Mouse (Mus musculus): ENCODE results near the gene Phkg1.
"Not testable (repeated sequence)": the region's sequence is repeated elsewhere in the genome, so short reads cannot be mapped to it uniquely, and the experiment has no call there.

Phkg1 gene

DNA sequence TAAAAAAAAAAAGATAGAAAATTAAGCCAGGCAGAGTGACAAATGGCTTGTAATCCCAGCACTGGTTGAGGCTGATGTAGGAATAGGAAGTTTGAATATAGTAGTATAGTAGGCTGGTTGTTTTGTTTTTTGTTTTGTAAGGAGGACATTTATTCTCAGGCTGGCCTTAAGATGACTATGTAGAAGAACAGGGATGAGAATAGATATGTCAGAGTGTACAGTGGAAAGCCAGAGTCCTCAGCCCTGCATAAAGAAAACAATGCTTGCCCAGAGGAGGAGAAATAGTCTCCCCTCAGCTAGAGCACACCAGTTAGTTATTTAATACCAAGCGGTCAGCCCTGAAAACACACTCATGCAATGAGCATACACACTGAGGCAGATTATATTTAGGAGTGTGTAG, at the start of gene Phkg1:
Phkg1 (minus strand) TSS at position 101 of the 400 bp plus-strand sequence.
- DNase-seq = no peak

DNA sequence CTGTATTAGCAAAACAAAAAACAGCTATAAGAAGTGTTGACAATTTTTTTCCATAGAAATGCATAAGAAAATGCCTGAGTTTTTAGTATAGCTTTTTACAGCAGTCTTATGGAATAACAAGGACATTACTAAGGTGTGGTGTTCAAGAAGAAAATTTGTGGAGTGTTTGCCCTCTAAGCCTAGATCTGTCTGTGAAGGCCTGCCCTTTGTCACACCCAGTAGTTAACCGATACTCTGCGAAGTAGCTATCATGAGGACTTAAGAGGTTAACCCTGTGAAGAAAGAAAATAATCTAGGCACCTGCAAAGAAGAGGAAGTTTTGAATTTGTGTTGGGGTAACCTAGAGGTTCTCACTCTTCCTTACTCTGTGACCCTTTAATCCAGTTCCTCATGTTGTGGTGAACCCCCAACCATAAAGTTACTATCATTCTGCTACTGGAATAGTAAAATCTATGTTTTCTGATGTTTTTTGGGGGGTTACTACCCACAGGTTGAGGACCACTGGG, 49.2 kb upstream of the Phkg1 start:
- DNase-seq = no peak

DNA sequence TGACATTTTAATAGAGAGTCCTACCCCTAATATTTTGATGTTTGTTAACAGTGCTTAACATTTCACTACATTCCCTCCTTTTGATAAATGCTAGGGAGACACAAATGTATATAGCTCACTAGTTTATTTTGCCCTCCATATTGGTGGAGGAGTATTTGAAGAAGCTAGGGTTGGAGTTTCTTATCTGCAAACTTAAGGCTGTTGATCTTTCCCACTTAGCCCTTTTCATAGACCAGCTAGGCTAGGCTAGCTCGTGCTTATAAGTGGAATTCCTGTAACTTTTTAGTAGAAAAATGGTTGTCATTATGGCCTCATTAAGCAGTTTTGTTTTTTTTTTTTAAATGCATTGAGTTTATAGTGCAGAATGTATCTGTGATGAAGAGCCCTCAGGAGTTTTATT, 45.1 kb upstream of the Phkg1 start:
- DNase-seq = no peak

DNA sequence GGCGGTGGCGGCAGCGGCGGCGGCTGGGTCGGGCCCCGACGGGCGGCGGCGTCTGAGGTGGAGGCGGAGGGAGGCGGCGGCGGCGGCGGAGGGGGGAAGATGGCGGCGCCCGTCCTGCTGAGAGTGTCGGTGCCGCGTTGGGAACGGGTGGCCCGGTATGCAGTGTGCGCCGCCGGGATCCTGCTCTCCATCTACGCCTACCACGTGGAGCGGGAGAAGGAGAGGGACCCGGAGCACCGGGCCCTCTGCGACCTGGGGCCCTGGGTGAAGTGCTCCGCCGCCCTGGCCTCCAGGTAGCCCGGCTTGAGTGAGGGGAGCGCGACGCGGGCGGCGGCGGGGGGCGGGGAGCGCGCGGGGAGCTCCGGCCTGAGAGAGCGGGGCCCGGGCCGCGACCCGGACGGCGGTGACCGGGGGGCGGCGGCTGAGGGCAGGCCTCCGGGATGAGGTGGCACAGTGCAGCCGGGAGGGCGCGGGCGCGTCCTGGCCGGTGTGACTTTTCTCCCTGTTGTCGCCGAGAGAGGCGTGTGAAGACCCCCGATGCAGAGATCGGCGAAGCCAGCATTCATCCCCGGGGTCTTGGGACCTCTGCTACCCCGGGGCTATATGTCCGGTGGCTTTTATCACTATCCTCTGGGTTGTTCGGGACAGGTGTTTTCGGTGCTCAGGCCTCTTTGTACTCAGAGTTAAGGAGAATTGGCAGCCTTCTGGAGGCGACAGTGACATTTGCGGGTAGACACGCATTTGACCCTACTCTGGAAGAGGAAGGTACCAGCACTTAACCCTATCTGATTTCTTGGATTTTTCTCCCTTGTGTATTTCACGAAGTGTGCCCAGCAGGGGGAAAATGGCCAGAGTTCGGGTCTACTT, 44.0 kb upstream of the Phkg1 start:
- DNase-seq = peak; percentile 59

DNA sequence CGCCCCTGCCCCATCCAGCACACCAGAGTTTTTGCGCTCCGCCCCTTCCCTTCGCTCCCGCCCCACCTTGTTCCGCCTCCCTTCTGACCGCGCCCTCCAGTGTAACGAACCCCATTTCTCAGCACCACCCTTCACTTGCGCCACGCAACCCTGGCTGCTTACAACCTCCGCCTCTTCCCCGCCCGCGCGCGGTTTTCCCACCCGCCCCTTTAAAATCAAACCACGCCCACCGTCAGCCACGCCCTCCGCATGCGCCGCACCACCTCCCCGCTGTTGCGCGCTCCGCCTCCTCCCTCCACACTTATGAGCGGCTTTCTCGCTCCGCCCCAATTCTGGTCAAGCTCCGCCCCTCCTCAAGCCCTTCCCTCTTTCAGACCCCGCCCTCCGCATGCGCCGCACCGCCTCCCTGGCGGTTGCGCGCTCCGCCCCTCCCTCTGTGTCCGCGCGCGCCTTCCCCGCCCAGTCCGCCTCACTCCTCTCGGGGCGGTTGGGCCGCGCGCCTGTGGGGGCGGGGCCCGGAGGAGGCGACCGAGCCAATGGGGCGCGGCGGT, 43.2 kb upstream of the Phkg1 start, which contains the start of gene Vkorc1l1:
Vkorc1l1 (plus strand) TSS at position 476 of the 551 bp plus-strand sequence.
- DNase-seq = peak; percentile 99

DNA sequence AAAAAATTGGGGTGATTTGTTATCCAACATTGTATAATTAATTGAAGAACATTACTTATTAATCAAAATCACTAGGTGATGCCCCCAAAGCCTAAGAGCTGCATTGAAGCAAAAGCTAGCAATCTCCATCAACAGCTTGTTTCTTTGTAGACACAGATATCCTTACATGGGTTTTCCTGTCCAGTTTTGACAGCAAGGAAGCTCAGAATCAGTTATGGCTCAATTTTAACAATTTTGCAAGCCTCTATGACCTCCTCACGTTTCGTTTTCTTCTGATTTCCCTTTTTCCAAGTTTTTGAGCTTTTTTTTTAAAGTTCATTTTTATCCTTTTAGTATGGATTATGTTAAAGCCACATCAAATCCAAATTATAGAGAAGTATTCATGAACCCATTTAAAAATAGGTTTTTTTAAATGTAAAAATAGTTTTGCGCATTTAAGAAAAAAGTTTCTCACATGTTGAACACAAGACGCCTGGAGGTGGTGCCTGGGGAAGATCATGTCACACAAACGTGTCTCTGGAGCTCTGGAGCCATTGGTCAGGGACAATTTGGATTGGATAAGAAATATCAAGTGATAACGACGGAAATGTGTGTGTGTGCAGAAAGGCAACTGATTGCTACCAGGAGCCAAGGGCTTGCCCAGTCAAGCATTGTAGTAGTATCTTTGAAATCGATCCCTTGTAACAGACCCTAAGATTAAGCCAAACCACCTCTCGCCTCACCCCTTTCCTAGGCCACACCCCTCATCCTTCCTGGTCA, 42.6 kb upstream of the Phkg1 start:
- no peak for DNase-seq

DNA sequence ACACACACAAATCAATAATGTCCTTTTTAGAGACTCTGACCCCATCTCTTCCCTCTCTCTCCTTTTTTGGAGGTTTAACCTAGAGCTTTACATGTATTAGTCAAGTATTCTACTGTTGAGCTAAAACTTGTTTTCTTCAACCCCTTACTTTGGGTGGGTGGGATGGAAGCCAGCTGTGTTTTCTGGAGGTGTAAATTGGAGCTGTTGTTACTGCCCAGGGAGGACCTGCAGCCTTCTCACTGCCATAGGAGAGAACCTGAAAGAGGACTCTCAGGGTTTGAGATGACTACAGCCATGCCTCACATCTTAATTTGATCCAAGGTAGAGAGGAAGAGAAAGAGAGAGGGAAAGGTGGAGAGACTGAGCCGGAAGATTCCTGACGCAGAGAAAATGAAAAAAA, 41.9 kb upstream of the Phkg1 start:
- DNase-seq = no peak

DNA sequence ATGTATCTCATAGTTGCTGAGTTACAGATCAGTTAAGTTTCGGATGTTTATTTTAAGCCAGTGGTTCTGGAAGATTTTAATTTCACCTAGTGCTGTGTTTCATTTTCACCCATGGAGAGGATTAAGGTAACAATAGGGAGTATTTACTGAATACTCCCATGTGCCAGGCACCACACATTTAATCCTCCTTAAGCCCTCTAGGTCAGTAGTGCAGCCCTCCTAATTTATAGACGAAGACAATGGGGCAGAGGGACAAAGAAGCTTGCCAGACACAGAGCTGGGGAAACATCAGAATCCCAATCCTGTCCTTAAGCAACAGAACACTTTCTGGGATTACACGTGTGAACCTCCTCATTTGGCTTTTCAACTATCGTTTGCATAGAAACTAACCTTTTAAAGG, 38.6 kb upstream of the Phkg1 start:
- no peak for DNase-seq

DNA sequence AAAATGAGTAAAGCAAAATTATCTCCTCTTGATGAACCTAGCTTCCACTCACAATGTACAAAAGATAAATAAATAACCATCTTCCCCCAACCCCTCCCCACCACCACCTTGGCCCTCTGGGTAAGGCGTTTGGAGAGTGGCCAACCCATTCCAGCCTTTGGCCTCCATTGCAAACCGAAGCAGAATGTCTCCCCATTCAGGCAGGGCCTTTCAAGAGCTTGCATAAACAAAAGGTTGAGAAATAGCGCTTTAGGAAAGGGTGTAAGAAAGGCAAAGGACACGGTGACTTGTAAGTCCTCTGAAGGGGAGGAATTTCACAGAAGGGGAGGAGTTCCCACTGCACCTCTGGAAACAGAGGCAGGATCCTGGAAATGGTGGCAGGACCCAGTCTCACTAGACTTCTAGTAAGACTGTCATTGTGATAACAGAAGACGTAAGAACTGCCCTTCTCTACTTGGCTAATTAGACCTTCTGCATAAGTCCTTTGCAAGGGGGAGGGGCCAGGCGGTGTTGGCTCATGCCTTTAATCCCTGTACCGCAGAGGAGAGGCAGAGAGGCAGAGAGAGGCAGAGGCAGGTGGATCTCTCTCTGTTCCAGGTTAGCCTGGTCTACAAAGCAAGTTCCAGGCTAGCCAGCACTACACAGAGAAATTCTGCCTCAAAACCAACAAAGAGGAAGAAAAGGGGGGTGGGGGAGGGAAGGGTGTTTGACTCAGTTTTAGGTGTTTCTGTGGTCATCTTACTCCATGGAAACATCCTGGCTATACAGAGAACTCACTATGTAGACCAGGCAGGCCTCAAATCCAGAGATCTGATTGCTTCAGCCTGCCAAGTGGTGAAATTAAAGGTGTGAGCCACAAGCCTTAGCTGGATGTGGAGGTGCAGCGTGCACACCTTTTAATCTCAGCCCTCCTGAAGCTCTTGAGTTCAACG, 31.8 kb upstream of the Phkg1 start:
- DNase-seq = peak; percentile 71

DNA sequence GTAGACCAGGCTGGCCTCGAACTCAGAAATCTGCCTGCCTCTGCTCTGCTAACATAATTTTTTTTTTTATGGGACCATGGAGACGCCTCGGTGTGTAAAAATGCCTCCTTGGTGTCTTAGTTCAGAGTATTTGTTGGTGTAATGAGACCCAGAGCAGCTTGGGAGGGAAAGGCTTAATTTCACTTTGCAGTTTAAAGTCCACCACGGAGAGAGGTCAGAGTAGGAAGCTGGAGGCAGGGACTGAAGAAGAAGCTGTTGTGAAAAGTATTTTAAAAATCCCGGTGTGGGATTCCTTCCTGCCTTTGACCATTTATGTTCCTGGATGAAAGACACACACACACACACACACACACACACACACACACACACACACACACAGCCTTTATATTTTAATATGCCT, 27.6 kb upstream of the Phkg1 start:
- no peak for DNase-seq

DNA sequence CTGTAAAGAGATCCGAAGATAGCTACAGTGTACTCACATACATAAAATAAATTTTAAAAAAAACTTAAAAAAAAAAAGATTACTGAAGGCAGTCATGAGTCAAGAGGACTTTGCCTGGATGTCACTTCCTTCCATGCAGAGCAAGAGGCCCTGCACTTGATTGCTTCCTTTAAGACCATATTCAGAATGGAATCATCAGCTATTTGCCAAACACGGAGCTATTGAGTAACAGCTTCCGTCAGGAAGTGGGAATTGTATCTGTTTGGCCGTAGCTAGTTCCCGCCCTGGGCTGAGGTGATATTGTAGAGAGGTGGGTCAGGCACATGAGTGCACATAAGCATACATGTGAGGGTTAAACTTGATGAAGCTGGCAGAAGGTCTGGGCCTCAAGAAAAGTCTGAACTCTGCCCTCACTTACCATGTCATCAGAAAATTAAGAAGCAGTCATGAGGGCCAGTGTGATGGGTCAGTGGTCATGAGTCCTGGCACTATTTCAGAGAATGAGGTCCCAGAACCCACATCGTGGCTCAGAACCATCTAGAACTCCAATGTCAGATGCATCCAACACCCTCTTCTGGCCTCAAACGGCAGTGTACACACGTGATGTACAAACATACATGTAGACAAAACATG, 26.6 kb upstream of the Phkg1 start:
- peak; percentile 12 for DNase-seq

DNA sequence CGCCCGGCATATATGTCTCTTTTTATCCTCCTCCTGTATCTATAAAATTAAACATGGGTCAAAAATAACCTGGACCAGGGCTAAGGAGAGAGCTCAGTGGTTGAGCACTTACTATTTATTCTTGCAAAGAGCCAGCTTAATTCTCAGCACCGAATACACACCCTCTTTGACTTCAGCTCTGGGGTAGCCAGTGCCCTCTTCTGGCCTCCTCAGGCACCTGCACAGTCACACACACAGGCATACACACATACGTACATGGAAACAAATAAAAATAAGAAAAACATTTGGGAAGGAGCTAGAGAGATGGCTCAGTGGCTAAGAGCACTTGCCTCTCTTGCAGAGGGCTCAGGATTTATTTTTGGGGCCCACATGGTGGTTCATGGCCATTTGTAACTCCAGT, 23.6 kb upstream of the Phkg1 start:
- no peak for DNase-seq

DNA sequence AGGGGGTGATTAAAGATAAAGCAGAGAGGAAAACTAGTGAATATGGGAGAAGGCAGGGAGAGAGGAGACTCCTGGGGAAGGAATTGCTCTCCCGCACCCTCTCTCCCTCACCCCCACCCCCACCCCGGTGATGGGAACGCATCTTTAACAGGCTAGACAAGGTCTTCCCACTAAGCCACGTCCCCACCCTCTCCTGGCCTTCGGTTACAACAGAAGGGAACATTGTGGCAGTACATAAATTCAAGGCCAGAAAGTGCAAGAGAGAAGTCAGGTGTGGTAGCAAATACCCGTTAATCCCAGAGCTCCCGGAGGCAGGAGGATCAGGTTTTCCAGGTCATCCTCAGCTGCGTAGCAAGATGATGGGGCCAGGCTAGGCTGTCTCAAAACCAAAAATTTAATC, 21.0 kb upstream of the Phkg1 start:
- no peak for DNase-seq

DNA sequence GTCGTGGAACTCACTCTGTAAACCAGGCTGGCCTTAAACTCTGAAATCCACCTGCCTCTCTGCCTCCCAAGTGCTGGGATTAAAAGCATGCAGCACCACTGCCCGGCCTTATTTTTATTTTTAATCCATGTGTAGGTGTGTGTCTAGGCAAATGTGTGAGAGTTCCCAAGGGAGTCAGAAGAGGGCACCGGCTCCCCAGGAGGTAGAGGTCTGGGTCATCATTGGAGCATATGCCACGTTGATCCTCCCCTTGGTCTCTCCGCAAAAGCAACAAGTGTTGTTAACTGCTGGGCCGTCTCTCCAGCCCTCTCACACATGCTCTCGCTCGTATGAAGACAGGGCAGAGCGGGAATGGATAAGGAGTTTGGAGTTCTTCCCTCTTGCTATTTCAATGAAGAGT, 20.4 kb upstream of the Phkg1 start:
- DNase-seq = no peak

DNA sequence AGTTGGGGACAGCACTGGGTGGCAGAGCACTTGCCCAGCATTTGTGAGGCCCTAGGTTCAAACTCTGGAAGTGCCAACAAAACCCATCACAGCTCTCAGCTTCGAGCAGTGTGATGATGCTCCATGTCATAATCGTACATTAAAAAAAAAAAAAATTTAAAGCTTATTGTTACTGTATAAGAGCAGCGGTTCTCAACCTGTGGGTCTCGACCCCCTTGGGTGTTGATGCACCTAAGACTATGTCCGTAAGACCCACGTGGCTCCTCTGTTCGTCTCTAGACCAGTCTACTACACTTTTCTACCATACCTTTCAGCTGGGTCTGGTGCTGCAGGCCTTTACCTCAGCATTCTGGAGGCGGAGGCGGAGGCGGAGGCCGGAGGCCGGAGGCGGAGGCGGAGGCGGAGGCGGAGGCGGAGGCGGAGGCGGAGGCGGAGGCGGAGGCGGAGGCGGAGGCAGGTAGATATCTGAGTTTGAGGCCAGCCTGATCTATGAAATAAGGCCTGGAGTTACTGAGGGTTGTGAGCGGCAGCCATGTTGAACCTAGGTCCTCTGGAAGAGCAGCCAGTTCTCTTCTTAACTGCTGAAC, 19.8 kb upstream of the Phkg1 start:
- no peak for DNase-seq

DNA sequence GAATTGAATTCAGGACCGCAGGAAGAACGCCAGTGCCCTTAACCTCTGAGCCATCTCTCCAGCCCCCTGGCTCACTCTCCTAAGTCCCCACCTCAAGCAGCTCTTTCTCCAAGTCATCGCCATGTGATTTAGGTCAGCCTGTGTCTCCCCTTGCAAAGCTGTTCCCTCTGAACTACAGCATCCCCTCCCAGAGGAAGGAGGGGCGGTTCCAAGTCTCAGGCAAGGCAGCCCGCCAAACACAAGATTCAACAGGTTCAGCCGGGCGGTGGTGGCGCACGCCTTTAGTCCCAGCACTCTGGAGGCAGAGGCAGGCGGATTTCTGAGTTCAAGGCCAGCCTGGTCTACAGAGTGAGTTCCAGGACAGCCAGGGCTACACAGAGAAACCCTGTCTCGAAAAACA, 17.1 kb upstream of the Phkg1 start:
- DNase-seq = not testable (repeated sequence)

DNA sequence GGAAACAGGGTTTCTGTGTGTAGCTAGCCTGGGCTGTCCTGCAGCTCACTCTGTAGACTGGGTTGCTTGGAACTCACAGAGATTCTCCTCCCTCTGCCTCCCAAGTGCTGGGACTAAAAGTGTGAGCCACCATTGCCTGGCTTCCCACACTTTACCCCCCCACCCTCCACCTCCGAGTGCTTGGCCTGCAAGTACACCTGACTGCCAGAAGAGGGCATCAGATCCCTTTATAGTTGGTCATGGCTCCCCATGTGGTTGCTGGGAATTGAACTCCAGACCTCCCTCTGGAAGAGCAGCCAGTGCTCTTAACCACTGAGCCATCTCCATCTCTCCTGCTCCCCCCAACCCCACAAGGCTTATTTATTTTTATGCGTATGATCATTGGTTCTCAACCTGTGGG, 15.7 kb upstream of the Phkg1 start:
- DNase-seq = peak; percentile 22

DNA sequence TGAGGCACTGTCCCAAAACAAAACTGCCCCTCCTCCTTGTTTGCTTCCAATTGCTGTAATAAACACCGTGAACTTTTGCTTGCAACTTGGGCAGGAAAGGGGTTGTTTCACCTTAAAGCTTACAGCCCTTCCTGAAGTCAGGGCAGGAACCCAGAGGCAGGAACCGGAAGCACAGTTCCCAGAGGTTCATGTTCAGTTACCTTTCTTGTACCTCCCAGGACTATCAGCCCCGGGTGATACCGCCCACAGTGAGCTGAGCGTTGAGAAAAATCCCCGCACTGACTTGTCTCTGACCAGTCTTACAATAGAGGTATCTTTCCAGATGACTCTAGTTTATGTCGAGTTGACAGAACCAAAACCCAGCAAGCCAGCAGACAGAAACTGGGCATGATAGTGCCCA, 11.2 kb upstream of the Phkg1 start:
- no peak for DNase-seq

DNA sequence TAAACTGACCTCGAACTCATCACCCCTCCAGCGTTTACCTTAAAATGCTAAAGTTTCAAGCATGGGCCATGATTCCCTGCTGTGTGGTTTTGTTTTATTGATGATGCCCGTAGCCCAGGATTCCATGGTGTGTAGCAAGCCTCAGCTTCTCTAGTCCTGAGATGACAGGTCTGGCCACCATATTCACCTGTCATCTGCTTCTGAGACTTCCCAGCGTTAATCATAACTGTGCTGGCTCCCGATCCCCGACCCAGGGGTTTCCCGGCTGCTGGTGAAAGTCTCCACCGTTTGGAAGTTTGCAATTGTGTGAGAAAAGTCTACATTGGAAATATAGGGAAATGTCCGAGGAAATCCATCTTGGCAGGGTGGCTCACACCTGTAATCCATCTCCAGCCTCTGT, 10.8 kb upstream of the Phkg1 start:
- no peak for DNase-seq

DNA sequence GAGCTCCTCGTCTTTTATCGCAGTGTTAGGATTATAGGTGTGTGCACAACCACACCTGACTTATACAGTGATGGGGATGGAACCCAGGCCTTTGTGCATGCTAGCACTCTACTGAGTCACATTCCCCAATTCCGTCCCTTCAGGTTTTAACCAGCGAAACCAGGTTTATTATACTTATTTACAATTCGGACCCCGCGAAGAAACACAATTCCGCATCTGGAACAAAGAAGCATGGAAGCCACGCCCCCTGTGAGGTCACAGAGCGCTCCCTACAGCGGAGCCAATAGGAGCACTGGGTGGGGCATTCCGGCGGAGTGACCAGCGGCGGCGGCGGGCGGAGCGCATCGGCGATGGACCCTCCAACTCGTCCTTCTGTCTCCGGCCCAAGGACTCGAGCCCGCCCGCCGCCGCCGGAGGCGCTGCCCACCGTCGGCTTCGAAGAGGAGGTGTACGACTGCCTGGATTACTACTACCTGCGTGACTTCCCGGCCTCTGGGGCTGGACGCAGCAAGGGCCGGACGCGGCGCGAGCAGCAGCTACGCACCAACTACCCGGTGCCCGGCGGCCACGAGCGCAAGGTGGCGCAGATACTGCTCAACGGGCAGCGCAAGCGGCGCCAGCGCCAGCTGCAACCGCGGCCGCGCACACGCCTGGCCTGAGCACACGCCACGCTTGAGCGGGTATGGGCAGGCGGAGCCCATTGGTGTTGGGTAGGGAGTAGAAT, 10.1 kb upstream of the Phkg1 start, which contains the start of gene Nupr1l:
Nupr1l (plus strand) TSS at position 299 of the 724 bp plus-strand sequence.
- DNase-seq = peak; percentile 97

DNA sequence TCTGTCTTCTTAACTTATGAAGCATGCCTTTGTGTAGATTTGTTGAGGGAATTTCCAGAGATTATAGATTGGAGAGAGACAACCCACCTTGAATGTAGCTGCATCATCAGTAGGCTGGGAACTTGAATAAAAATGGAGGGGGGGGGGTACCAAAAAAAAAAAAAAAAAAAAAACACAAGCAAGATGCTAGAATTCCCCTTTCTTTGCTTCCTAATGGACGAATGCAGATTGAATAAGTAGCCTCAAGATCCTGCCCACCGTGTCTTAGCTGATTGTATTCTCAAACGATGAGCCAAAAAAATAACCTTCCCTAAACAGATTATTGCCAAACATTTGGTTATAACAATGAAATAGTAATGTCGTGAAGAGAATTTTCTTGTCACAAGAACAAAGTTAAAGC, 9.4 kb upstream of the Phkg1 start:
- DNase-seq = no peak
